17 mouse cellular contexts compared by ENCODE assay signal in genomic region chr12:69867338-69867737, GRCm38 (mm10). TPM values are rescaled to one million over a fixed set of nuclear protein-coding genes. Genes with fewer than 3 reads are reported as not detected.
DNase-seq lines count a peak whose midpoint lies in the region; ATAC-seq and TF ChIP-seq lines count a peak whose summit lies in the region.
"Had no signal": no experiment of that assay in that cellular context is flagged by ENCODE, and none has a peak within 500 bp of the region (broad histone marks: within the 10 kb centered on the region; RNA-seq: fewer than 3 reads in every experiment).

No protein-coding gene starts in this region.

- no peak for TF ChIP-seq CTCF in MEL (IDR thresholded peaks at IDR 0.05 in 2 of 3, conservative IDR thresholded peaks at IDR 0.05 in 1 of 3; ENCODE audit: control insufficient read depth in 1 of 3, insufficient read depth in 1 of 3, low read depth in 2 of 3, low read length in 3 of 3, poor library complexity in 1 of 3, severe bottlenecking in 1 of 3)

- H3K9ac ChIP-seq in MEL (ENCODE audit: control insufficient read depth, low read depth, low read length, poor library complexity, severe bottlenecking) = no peak overlapping the region
- H3K9ac ChIP-seq: embryonic facial prominence, embryonic 12.5 days; forebrain, postnatal 0 days; lung, embryonic 15.5 days had no signal

- peaks cover 0 to 14% of the 10 kb centered on the region in 2 experiments; a peak in 2 of 4 replicates for H3K36me3 ChIP-seq in MEL (ENCODE audit: control insufficient read depth in 1 of 2, insufficient read depth in 2 of 2, low read length in 2 of 2)

- peak; percentile 35 for ATAC-seq in megakaryocyte progenitor cell, adult 5-6 weeks (replicated peaks; ENCODE audit: poor library complexity)
- ATAC-seq: forebrain, postnatal 0 days; Patski had no signal

- TF ChIP-seq EP300 in MEL (IDR thresholded peaks at IDR 0.05; ENCODE audit: low read depth in 1 of 2, low read length in 2 of 2) = peak in 1 of 2 experiments; percentile 49; a peak in 2 of 4 replicates

- no peak overlapping the region for H3K27ac ChIP-seq in MEL (ENCODE audit: control insufficient read depth, low read depth, low read length)
- H3K27ac ChIP-seq: embryonic facial prominence, embryonic 12.5 days; gastrocnemius, adult 2 months; hindbrain, embryonic 10.5 days; lung, embryonic 15.5 days had no signal

- DNase-seq in A20 (ENCODE audit: low read depth, low spot score) (peak; percentile 61), MEL (ENCODE audit: low read depth, low spot score) (peak; percentile 61)
- peak; percentile 38 to 50 for DNase-seq in thymus, postnatal 10 days (ENCODE audit: low spot score in 2 of 2)
- DNase-seq in layer of hippocampus, adult 9-10 months (ENCODE audit: low spot score) = no peak
- DNase-seq in adrenal gland, postnatal 14 days = no peak
- DNase-seq in retina, embryonic 14.5 days (ENCODE audit: low spot score) = no peak
- DNase-seq: cerebellum, adult 11-12 months; forebrain, postnatal 0 days; gastrocnemius, adult 2 months; kidney, postnatal 10 days; layer of hippocampus, adult 9-11 months had no signal

- TF ChIP-seq RAD21 in MEL (IDR thresholded peaks at IDR 0.05; ENCODE audit: low read depth, low read length) = no peak

- H3K4me3 ChIP-seq in MEL (ENCODE audit: control insufficient read depth in 1 of 2, insufficient read depth in 1 of 2, low read depth in 2 of 2, low read length in 2 of 2) = no peak overlapping the region
- H3K4me3 ChIP-seq: embryonic facial prominence, embryonic 12.5 days; gastrocnemius, adult 2 months; hindbrain, embryonic 10.5 days; lung, embryonic 15.5 days; megakaryocyte, embryonic 14.5 days had no signal

- H3K4me1 ChIP-seq in MEL (ENCODE audit: control insufficient read depth in 1 of 2, insufficient read depth in 2 of 2, low read length in 2 of 2) = peaks cover 14 to 16% of the 10 kb centered on the region in 2 experiments
- H3K4me1 ChIP-seq: embryonic facial prominence, embryonic 12.5 days; hindbrain, embryonic 10.5 days had no signal

- no peak for TF ChIP-seq POLR2A in MEL (IDR thresholded peaks at IDR 0.05; ENCODE audit: control insufficient read depth in 1 of 2, insufficient read depth in 1 of 2, low read depth in 1 of 2, low read length in 2 of 2, poor library complexity in 1 of 2)

- no peaks in the 10 kb centered on the region for H3K9me3 ChIP-seq in MEL (replicated peaks; ENCODE audit: insufficient read depth, low read length)
- H3K9me3 ChIP-seq: embryonic facial prominence, embryonic 12.5 days; hindbrain, embryonic 10.5 days; lung, embryonic 15.5 days; megakaryocyte, embryonic 14.5 days had no signal

- H3K79me2 ChIP-seq in MEL (ENCODE audit: control insufficient read depth, insufficient read depth, low read length, poor library complexity) = no peaks in the 10 kb centered on the region

- H3K27me3 ChIP-seq in MEL (ENCODE audit: control insufficient read depth in 1 of 2, insufficient read depth in 2 of 2, low read length in 2 of 2) = no peaks in the 10 kb centered on the region
- H3K27me3 ChIP-seq: embryonic facial prominence, embryonic 12.5 days; lung, embryonic 15.5 days; megakaryocyte, embryonic 14.5 days; Patski had no signal

TF ChIP-seq in MEL, 35 proteins besides CTCF, POLR2A, EP300 and RAD21:
- TF ChIP-seq MAX (IDR thresholded peaks at IDR 0.05; ENCODE audit: low read length) (peak; percentile 50; the same call in 1 of the 2 replicates), USF1 (IDR thresholded peaks at IDR 0.05; ENCODE audit: low read depth, low read length) (no peak), UBTF (IDR thresholded peaks at IDR 0.05; ENCODE audit: borderline replicate concordance, insufficient read depth, low read depth, low read length) (no peak), SIN3A (IDR thresholded peaks at IDR 0.05; ENCODE audit: low read length) (peak; percentile 57; the same call in 1 of the 2 replicates), POLR2AphosphoS5 (IDR thresholded peaks at IDR 0.05; ENCODE audit: borderline replicate concordance, low read depth, low read length) (no peak), MYC (IDR thresholded peaks at IDR 0.05; ENCODE audit: low read depth, low read length) (no peak), NRF1 (IDR thresholded peaks at IDR 0.05; ENCODE audit: insufficient read depth, low read depth, low read length, poor library complexity, severe bottlenecking) (peak; percentile 35; the same call in 1 of the 2 replicates), ZNF384 (IDR thresholded peaks at IDR 0.05; ENCODE audit: low read depth, low read length) (no peak), BHLHE40 (IDR thresholded peaks at IDR 0.05; ENCODE audit: borderline replicate concordance, low read depth, low read length) (no peak), CHD2 (IDR thresholded peaks at IDR 0.05; ENCODE audit: low read length) (no peak), TAL1 (IDR thresholded peaks at IDR 0.05; ENCODE audit: low read length) (peak; percentile 20), HCFC1 (IDR thresholded peaks at IDR 0.05; ENCODE audit: low read depth, low read length) (no peak), MAFK (IDR thresholded peaks at IDR 0.05; ENCODE audit: borderline replicate concordance, low read depth, low read length) (no peak), SMC3 (IDR thresholded peaks at IDR 0.05; ENCODE audit: low read depth, low read length) (no peak), ZKSCAN1 (IDR thresholded peaks at IDR 0.05; ENCODE audit: low read depth, low read length) (no peak), ELF1 (IDR thresholded peaks at IDR 0.05; ENCODE audit: low read depth, low read length) (peak; percentile 25; the same call in 1 of the 2 replicates), NELFE (IDR thresholded peaks at IDR 0.05; ENCODE audit: low read depth, low read length) (no peak), ZC3H11A (IDR thresholded peaks at IDR 0.05; ENCODE audit: low read depth, low read length) (no peak), GATA1 (IDR thresholded peaks at IDR 0.05; ENCODE audit: low read depth, low read length) (peak; percentile 47), GABPA (IDR thresholded peaks at IDR 0.05; ENCODE audit: low read depth, low read length) (no peak), TCF12 (IDR thresholded peaks at IDR 0.05; ENCODE audit: low read depth, low read length) (peak; percentile 75), MAZ (IDR thresholded peaks at IDR 0.05; ENCODE audit: low read depth, low read length) (no peak), RCOR1 (IDR thresholded peaks at IDR 0.05; ENCODE audit: low read depth, low read length) (no peak), E2F4 (IDR thresholded peaks at IDR 0.05; ENCODE audit: borderline replicate concordance, low read depth, low read length) (no peak), USF2 (IDR thresholded peaks at IDR 0.05; ENCODE audit: borderline replicate concordance in 1 of 2, insufficient read depth in 1 of 2, low read depth in 1 of 2, low read length in 2 of 2) (no peak), MXI1 (IDR thresholded peaks at IDR 0.05; ENCODE audit: low read depth, low read length) (peak; percentile 39; the same call in 1 of the 2 replicates), KAT2A (conservative IDR thresholded peaks at IDR 0.05; ENCODE audit: low read depth, low read length) (no peak), TBP (IDR thresholded peaks at IDR 0.05; ENCODE audit: low read depth, low read length) (no peak), ETS1 (IDR thresholded peaks at IDR 0.05; ENCODE audit: low read depth, low read length) (peak; percentile 95)

RNA-seq across cellular contexts. Expression of gene Atl1, which starts 25.1 kb away (rescaled TPM):
- total RNA-seq in MEL (2012; rRNA removed) = 0.36 and 0.50 TPM in 2 replicates
- 1 to 10 TPM in 1 of 2 experiments, not detected in 1; 1.0 TPM for polyA plus RNA-seq in MEL (2012; ENCODE audit: insufficient read depth in 1 of 2, insufficient read length in 2 of 2, low read depth in 1 of 2, low replicate concordance in 2 of 2, missing spikeins in 1 of 2)
- total RNA-seq in megakaryocyte progenitor cell, adult 5-6 weeks (2015) = 0.79 and 1.4 TPM in 2 replicates
- total RNA-seq in megakaryocyte progenitor cell, adult 5-6 weeks (2017) = 1.4 and 2.6 TPM in 2 replicates
- total RNA-seq in adrenal gland, postnatal 14 days (2021) = 5.4 and 11.5 TPM in 2 replicates

RNA-seq across cellular contexts. Expression of gene Map4k5, which starts 25.7 kb away (rescaled TPM):
- total RNA-seq in MEL (2012; rRNA removed) = 7.0 and 7.3 TPM in 2 replicates
- polyA plus RNA-seq in MEL (2012; ENCODE audit: insufficient read depth in 1 of 2, insufficient read length in 2 of 2, low read depth in 1 of 2, low replicate concordance in 2 of 2, missing spikeins in 1 of 2) = 1 to 10 TPM in 1 of 2 experiments, not detected in 1; 8.5 TPM
- 14.9 and 17.7 TPM in 2 replicates for total RNA-seq in megakaryocyte progenitor cell, adult 5-6 weeks (2015)
- total RNA-seq in megakaryocyte progenitor cell, adult 5-6 weeks (2017) = 16.8 and 18.0 TPM in 2 replicates
- 31.4 and 34.4 TPM in 2 replicates for total RNA-seq in adrenal gland, postnatal 14 days (2021)

Comparison
In these comparisons a context has a peak if more than half of its experiments do, and no peak if none do; other contexts are left out.
1. DNase-seq: peak in A20 (single experiment), MEL (single experiment) and thymus, postnatal 10 days (2 of 2); none in layer of hippocampus, adult 9-10 months (single experiment), adrenal gland, postnatal 14 days (single experiment) and retina, embryonic 14.5 days (single experiment).